Mouse (Mus musculus) forebrain, embryonic 10.5 days (tissue): ENCODE measurements around the gene Magoh. TPM values are rescaled to one million over a fixed set of nuclear protein-coding genes. Genes with fewer than 3 reads are reported as not detected.

Experiments
- DNase-seq: peaks from one replicate; pipeline ENCODE4 v3.0.0-alpha.2; 2017; ENCODE audit warnings: low spot score; ENCODE audit errors: extremely low spot score
- H3K27ac ChIP-seq: fragments of 300-500 bp; sonication (generic); 2 replicates; pipeline ENCODE4 v1.5.1; 2016; ENCODE audit warnings: mild to moderate bottlenecking
- H3K27me3 ChIP-seq: fragments of 300-500 bp; sonication (generic); 2 replicates; pipeline ENCODE4 v1.6.1; 2016; ENCODE audit warnings: mild to moderate bottlenecking; ENCODE audit not compliant: poor library complexity, severe bottlenecking
- H3K36me3 ChIP-seq: fragments of 300-500 bp; sonication (generic); replicated peaks from 2 replicates; pipeline ENCODE4 v1.6.1; 2016; ENCODE audit warnings: mild to moderate bottlenecking, moderate library complexity
- H3K4me1 ChIP-seq: fragments of 300-500 bp; sonication (generic); 2 replicates; pipeline ENCODE4 v1.6.1; 2016
- H3K4me3 ChIP-seq: fragments of 300-500 bp; sonication (generic); 2 replicates; pipeline ENCODE4 v1.5.1; 2016; ENCODE audit warnings: mild to moderate bottlenecking, moderate library complexity
- H3K9me3 ChIP-seq: fragments of 300-500 bp; sonication (generic); 2 replicates; pipeline ENCODE4 v1.6.1; 2016; ENCODE audit warnings: mild to moderate bottlenecking, moderate library complexity
- WGBS: fragments of 180-500 bp; shearing (Covaris S2); methylation state at CpG from one replicate; pipeline ENCODE4 v1.1.7; 2016; 5-methylcytosine and 5-hydroxymethylcytosine counted together
- polyA plus RNA-seq: library from polyadenylated mRNA; unstranded; fragments of >200 nt; fragmentation: Nextera tagmentation; extraction: Ambion mirVana; gene quantifications from 2 replicates; pipeline ENCODE4 v1.2.1, GENCODE M21; 2016

Magoh gene
- polyA plus RNA-seq, 1 experiment from 2014 or later: 245 TPM

- Histone ChIP-seq H3K4me1 (no peaks in the 10 kb centered on the region), H3K36me3 (peaks cover 70% of the 10 kb centered on the region), H3K27me3 (no peaks in the 10 kb centered on the region), H3K27ac (no peak overlapping the region), H3K9me3 (no peaks in the 10 kb centered on the region), H3K4me3 (no peak overlapping the region)
- 92% methylated on average over 5 of the region's 5 CpGs for WGBS
- no peak for DNase-seq
Measured at GRCm38 (mm10) chr4:107899211-107899927, 19.8 kb downstream of the Magoh start.

- peaks cover 71% of the 10 kb centered on the region for H3K36me3 ChIP-seq
- 94% methylated on average over 3 of the region's 3 CpGs for whole genome bisulfite sequencing
Measured at GRCm38 (mm10) chr4:107900206-107900605, 20.7 kb downstream of the Magoh start.

GRCm38 (mm10) chr4:107904252-107904651, 24.7 kb downstream of the Magoh start:
- Histone ChIP-seq H3K27me3 (no peaks in the 10 kb centered on the region), H3K4me3 (no peak overlapping the region), H3K4me1 (no peaks in the 10 kb centered on the region), H3K9me3 (no peaks in the 10 kb centered on the region), H3K27ac (no peak overlapping the region), H3K36me3 (peaks cover 70% of the 10 kb centered on the region)
- WGBS: 94% methylated on average over 10 of the region's 10 CpGs
- no peak for DNase-seq

More at GRCm38 (mm10) chr4:107900206-107900605, 20.7 kb downstream of the Magoh start:
- H3K27me3 ChIP-seq: no peaks in the 10 kb centered on the region
- H3K9me3 ChIP-seq: no peaks in the 10 kb centered on the region
- no peak for DNase-seq
- no peak overlapping the region for H3K27ac ChIP-seq
- H3K4me3 ChIP-seq: no peak overlapping the region
- H3K4me1 ChIP-seq: no peaks in the 10 kb centered on the region

GRCm38 (mm10) chr4:107906561-107906960, 27.0 kb downstream of the Magoh start:
- H3K36me3 ChIP-seq: peaks cover 85% of the 10 kb centered on the region
- H3K4me1 ChIP-seq: no peaks in the 10 kb centered on the region
- H3K27me3 ChIP-seq: no peaks in the 10 kb centered on the region
- 91% methylated on average over 9 of the region's 9 CpGs for WGBS
- H3K4me3 ChIP-seq: no peak overlapping the region
- DNase-seq: no peak
- H3K9me3 ChIP-seq: no peaks in the 10 kb centered on the region
- no peak overlapping the region for H3K27ac ChIP-seq

GRCm38 (mm10) chr4:107910020-107910419, 30.5 kb downstream of the Magoh start:
- Histone ChIP-seq H3K27me3 (no peaks in the 10 kb centered on the region), H3K4me1 (no peaks in the 10 kb centered on the region), H3K9me3 (no peaks in the 10 kb centered on the region), H3K36me3 (peaks cover 82% of the 10 kb centered on the region), H3K4me3 (no peak overlapping the region), H3K27ac (no peak overlapping the region)
- WGBS: 87% methylated on average over 4 of the region's 4 CpGs
- DNase-seq: no peak

- 97% methylated on average over 2 of the region's 2 CpGs for WGBS
Measured at GRCm38 (mm10) chr4:107920336-107920735, 40.8 kb downstream of the Magoh start.

GRCm38 (mm10) chr4:107921152-107921695, 41.7 kb downstream of the Magoh start:
- H3K36me3 ChIP-seq: 0 out of 2 replicates have a peak, but pooled peaks cover 6% of the 10 kb centered on the region

More at GRCm38 (mm10) chr4:107920336-107920735, 40.8 kb downstream of the Magoh start:
- peaks cover 14% of the 10 kb centered on the region for H3K4me1 ChIP-seq
- DNase-seq: no peak
- no peaks in the 10 kb centered on the region for H3K27me3 ChIP-seq
- 0 out of 2 replicates have a peak, but pooled peaks cover 6% of the 10 kb centered on the region for H3K36me3 ChIP-seq
- H3K9me3 ChIP-seq: no peaks in the 10 kb centered on the region
- H3K27ac ChIP-seq: no peak overlapping the region
- no peak overlapping the region for H3K4me3 ChIP-seq

GRCm38 (mm10) chr4:107921952-107922351, 42.4 kb downstream of the Magoh start:
- Histone ChIP-seq H3K4me1 (peaks cover 14% of the 10 kb centered on the region), H3K9me3 (no peaks in the 10 kb centered on the region), H3K36me3 (0 out of 2 replicates have a peak, but pooled peaks cover 6% of the 10 kb centered on the region), H3K4me3 (peak overlapping the region; percentile 90; the same call in 1 of the 2 replicates), H3K27me3 (no peaks in the 10 kb centered on the region), H3K27ac (no peak overlapping the region)
- 75% methylated on average over 4 of the region's 4 CpGs for WGBS
- DNase-seq: no peak

More at GRCm38 (mm10) chr4:107921152-107921695, 41.7 kb downstream of the Magoh start:
- Histone ChIP-seq H3K4me1 (peaks cover 14% of the 10 kb centered on the region), H3K4me3 (no peak overlapping the region), H3K27me3 (no peaks in the 10 kb centered on the region), H3K9me3 (no peaks in the 10 kb centered on the region), H3K27ac (no peak overlapping the region)
- no peak for DNase-seq
- 91% methylated on average over 8 of the region's 8 CpGs for WGBS

GRCm38 (mm10) chr4:107923145-107923802, 43.7 kb downstream of the Magoh start, which contains the start of gene Cpt2:
TSS of gene Cpt2 (minus strand) at chr4:107923610.
- Histone ChIP-seq H3K4me3 (peak within 1 kb of the TSS; percentile 90), H3K4me1 (peaks cover 14% of the 10 kb centered on the region), H3K36me3 (0 out of 2 replicates have a peak, but pooled peaks cover 6% of the 10 kb centered on the region), H3K9me3 (no peaks in the 10 kb centered on the region), H3K27me3 (no peaks in the 10 kb centered on the region), H3K27ac (peak within 1 kb of the TSS; percentile 92)
- peak; percentile 96 for DNase-seq
- WGBS: 2% methylated on average over 38 of the region's 38 CpGs

GRCm38 (mm10) chr4:107923803-107924194, 44.2 kb downstream of the Magoh start:
- Histone ChIP-seq H3K27me3 (no peaks in the 10 kb centered on the region), H3K27ac (peak overlapping the region; percentile 92; the same call in 1 of the 2 replicates), H3K4me1 (peaks cover 14% of the 10 kb centered on the region), H3K9me3 (no peaks in the 10 kb centered on the region), H3K4me3 (peak overlapping the region; percentile 90), H3K36me3 (0 out of 2 replicates have a peak, but pooled peaks cover 6% of the 10 kb centered on the region)
- 53% methylated on average over 7 of the region's 7 CpGs for whole genome bisulfite sequencing
- no peak for DNase-seq

GRCm38 (mm10) chr4:107928269-107928668, 48.7 kb downstream of the Magoh start:
- 69% methylated on average over 2 of the region's 2 CpGs for WGBS
- DNase-seq: no peak
- Histone ChIP-seq H3K4me3 (no peak overlapping the region), H3K27ac (no peak overlapping the region), H3K27me3 (no peaks in the 10 kb centered on the region), H3K4me1 (no peaks in the 10 kb centered on the region; the same call in 1 of the 2 replicates), H3K9me3 (no peaks in the 10 kb centered on the region), H3K36me3 (no peaks in the 10 kb centered on the region)

- no peaks in the 10 kb centered on the region for H3K4me1 ChIP-seq
- H3K27ac ChIP-seq: no peak overlapping the region
- DNase-seq: no peak
- H3K4me3 ChIP-seq: no peak overlapping the region
- 85% methylated on average over 2 of the region's 2 CpGs for WGBS
- H3K9me3 ChIP-seq: no peaks in the 10 kb centered on the region
- no peaks in the 10 kb centered on the region for H3K36me3 ChIP-seq
- no peaks in the 10 kb centered on the region for H3K27me3 ChIP-seq
Measured at GRCm38 (mm10) chr4:107928726-107929125, 49.2 kb downstream of the Magoh start.
